Mouse (Mus musculus) megakaryocyte, embryonic 14.5 days (primary cell): Measurements from ENCODE around the gene Mmel1. TPM values are rescaled to one million over a fixed set of nuclear protein-coding genes. Genes with fewer than 3 reads are reported as not detected.

Source experiments
- H3K27me3 ChIP-seq: replicated peaks from 2 replicates; pipeline ENCODE3; 2012; ENCODE audit warnings: inconsistent platforms
- H3K36me3 ChIP-seq: replicated peaks from 2 replicates; pipeline ENCODE3; 2012; ENCODE audit warnings: low read length, inconsistent platforms, mixed read lengths
- H3K4me1 ChIP-seq: 2 replicates; pipeline ENCODE4 v1.6.1; 2012; ENCODE audit warnings: inconsistent platforms
- H3K4me3 ChIP-seq: replicated peaks from 2 replicates; pipeline ENCODE3; 2012; ENCODE audit warnings: moderate library complexity, mild to moderate bottlenecking, inconsistent platforms
- H3K9me3 ChIP-seq: 2 replicates; pipeline ENCODE4 v1.6.1; 2012; ENCODE audit warnings: inconsistent platforms
- FLI1 ChIP-seq: IDR thresholded peaks from 2 replicates; pipeline ENCODE4 v1.6.1; 2012; ENCODE audit warnings: low read length, inconsistent platforms, mixed read lengths
- GATA1 ChIP-seq: IDR thresholded peaks from 3 replicates; pipeline ENCODE4 v1.6.1; 2012; ENCODE audit warnings: mixed read lengths, low read length, inconsistent platforms, borderline replicate concordance
- polyA plus RNA-seq: library from polyadenylated mRNA; stranded (reverse); fragments of >175 nt; gene quantifications from 2 replicates; pipeline ENCODE4 v1.2.3, GENCODE M21; 2012; ENCODE audit warnings: low replicate concordance; ENCODE audit not compliant: insufficient read depth

Gene Mmel1
- polyA plus RNA-seq: 1.2 TPM in 1 of 2 replicates, not detected in the other

- no peaks in the 10 kb centered on the region for H3K36me3 ChIP-seq
- H3K4me3 ChIP-seq: no peak within 1 kb of the TSS
- H3K4me1 ChIP-seq: peaks cover 12% of the 10 kb centered on the region
- H3K9me3 ChIP-seq: peaks cover 4% of the 10 kb centered on the region
- peaks cover 62% of the 10 kb centered on the region for H3K27me3 ChIP-seq
- TF ChIP-seq GATA1 (no peak), FLI1 (no peak)
Observed at GRCm38 (mm10) chr4:154869440-154869839, at the start of gene Mmel1. Gene Mmel1 (plus strand): TSS chr4:154869585.

- no peaks in the 10 kb centered on the region for H3K9me3 ChIP-seq
- H3K4me3 ChIP-seq: no peak overlapping the region
- TF ChIP-seq FLI1 (no peak), GATA1 (no peak)
- H3K27me3 ChIP-seq: peaks cover 52% of the 10 kb centered on the region
- H3K4me1 ChIP-seq: peaks cover 23% of the 10 kb centered on the region
- H3K36me3 ChIP-seq: no peaks in the 10 kb centered on the region
Observed at GRCm38 (mm10) chr4:154825662-154826061, 43.7 kb upstream of the Mmel1 start.

- Histone ChIP-seq H3K4me3 (no peak overlapping the region), H3K36me3 (no peaks in the 10 kb centered on the region), H3K27me3 (peaks cover 47% of the 10 kb centered on the region), H3K9me3 (no peaks in the 10 kb centered on the region), H3K4me1 (peaks cover 23% of the 10 kb centered on the region)
- TF ChIP-seq GATA1: no peak
- no peak for TF ChIP-seq FLI1
Observed at GRCm38 (mm10) chr4:154826224-154826623, 43.2 kb upstream of the Mmel1 start.

- H3K9me3 ChIP-seq: no peaks in the 10 kb centered on the region
Observed at GRCm38 (mm10) chr4:154827181-154827580, 42.2 kb upstream of the Mmel1 start.

GRCm38 (mm10) chr4:154827861-154828610, 41.3 kb upstream of the Mmel1 start:
- Histone ChIP-seq H3K4me3 (no peak overlapping the region), H3K36me3 (no peaks in the 10 kb centered on the region), H3K9me3 (no peaks in the 10 kb centered on the region), H3K4me1 (peaks cover 23% of the 10 kb centered on the region), H3K27me3 (peaks cover 44% of the 10 kb centered on the region)
- TF ChIP-seq GATA1: no peak
- no peak for TF ChIP-seq FLI1

More at GRCm38 (mm10) chr4:154827181-154827580, 42.2 kb upstream of the Mmel1 start:
- peaks cover 23% of the 10 kb centered on the region for H3K4me1 ChIP-seq
- H3K27me3 ChIP-seq: peaks cover 46% of the 10 kb centered on the region
- no peak for TF ChIP-seq FLI1
- TF ChIP-seq GATA1: no peak
- no peak overlapping the region for H3K4me3 ChIP-seq
- no peaks in the 10 kb centered on the region for H3K36me3 ChIP-seq

GRCm38 (mm10) chr4:154831915-154832573, 37.3 kb upstream of the Mmel1 start:
- Histone ChIP-seq H3K36me3 (no peaks in the 10 kb centered on the region), H3K4me1 (peaks cover 16% of the 10 kb centered on the region), H3K9me3 (no peaks in the 10 kb centered on the region), H3K27me3 (peaks cover 56% of the 10 kb centered on the region), H3K4me3 (no peak overlapping the region)
- TF ChIP-seq FLI1: no peak
- TF ChIP-seq GATA1: no peak

- H3K27me3 ChIP-seq: peaks cover 54% of the 10 kb centered on the region
- no peak overlapping the region for H3K4me3 ChIP-seq
- H3K9me3 ChIP-seq: no peaks in the 10 kb centered on the region
- no peaks in the 10 kb centered on the region for H3K36me3 ChIP-seq
- TF ChIP-seq GATA1 (no peak), FLI1 (no peak)
- peaks cover 5% of the 10 kb centered on the region; the same call in 1 of the 2 replicates for H3K4me1 ChIP-seq
Observed at GRCm38 (mm10) chr4:154836183-154836915, 33.0 kb upstream of the Mmel1 start.

- Histone ChIP-seq H3K36me3 (no peaks in the 10 kb centered on the region), H3K4me1 (peaks cover 5% of the 10 kb centered on the region; the same call in 1 of the 2 replicates), H3K4me3 (no peak within 1 kb of the TSS), H3K9me3 (no peaks in the 10 kb centered on the region), H3K27me3 (peaks cover 47% of the 10 kb centered on the region)
- TF ChIP-seq FLI1 (no peak), GATA1 (no peak)
Observed at GRCm38 (mm10) chr4:154837170-154837569, 32.2 kb upstream of the Mmel1 start, which contains the start of gene Ttc34. Gene Ttc34 (plus strand): TSS chr4:154837459.

GRCm38 (mm10) chr4:154838741-154839140, 30.6 kb upstream of the Mmel1 start:
- no peaks in the 10 kb centered on the region for H3K9me3 ChIP-seq
- H3K4me3 ChIP-seq: no peak overlapping the region
- H3K4me1 ChIP-seq: peaks cover 5% of the 10 kb centered on the region; the same call in 1 of the 2 replicates
- no peaks in the 10 kb centered on the region for H3K36me3 ChIP-seq
- TF ChIP-seq GATA1 (no peak), FLI1 (no peak)
- peaks cover 34% of the 10 kb centered on the region for H3K27me3 ChIP-seq
